Mouse (Mus musculus): ENCODE measurements around the gene Mroh9. TPM values are rescaled to one million over a fixed set of nuclear protein-coding genes. Genes with fewer than 3 reads are reported as not detected.

Mroh9 gene
- polyA plus RNA-seq, 1 experiment from 2014 or later: not detected

DNA sequence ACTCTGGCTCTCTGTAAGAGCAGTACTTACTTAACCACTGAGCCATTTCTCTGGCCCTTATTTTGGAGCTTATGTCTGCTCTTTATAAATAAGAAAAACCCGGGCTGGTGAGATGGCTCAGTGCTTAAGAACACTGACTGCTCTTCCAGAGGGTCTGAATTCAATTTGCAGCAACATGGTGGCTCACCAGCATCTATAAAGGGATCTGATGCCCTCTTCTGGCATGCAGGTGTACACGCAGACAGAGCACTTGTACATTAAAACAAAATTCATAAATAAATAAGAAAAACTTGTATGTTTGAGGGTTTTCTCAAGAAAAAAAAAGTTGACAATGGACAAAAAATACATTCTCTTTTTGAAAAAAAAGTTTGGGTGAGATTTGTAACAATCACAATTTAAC is 28.1 kb downstream of the Mroh9 start:
- H3K36me3 ChIP-seq: no peaks in the 10 kb centered on the region
- WGBS: 41% methylated on average over 2 of the region's 2 CpGs
- H3K4me2 ChIP-seq (replicated peaks): no peak overlapping the region
- no peak overlapping the region for H3K4me3 ChIP-seq (replicated peaks)
- ATAC-seq: no peak
- no peaks in the 10 kb centered on the region for H3K9me3 ChIP-seq
- H3K9ac ChIP-seq (replicated peaks): no peak overlapping the region
- H3K27me3 ChIP-seq: no peaks in the 10 kb centered on the region
- no peak overlapping the region for H3K27ac ChIP-seq
- H3K4me1 ChIP-seq (replicated peaks): no peaks in the 10 kb centered on the region

DNA sequence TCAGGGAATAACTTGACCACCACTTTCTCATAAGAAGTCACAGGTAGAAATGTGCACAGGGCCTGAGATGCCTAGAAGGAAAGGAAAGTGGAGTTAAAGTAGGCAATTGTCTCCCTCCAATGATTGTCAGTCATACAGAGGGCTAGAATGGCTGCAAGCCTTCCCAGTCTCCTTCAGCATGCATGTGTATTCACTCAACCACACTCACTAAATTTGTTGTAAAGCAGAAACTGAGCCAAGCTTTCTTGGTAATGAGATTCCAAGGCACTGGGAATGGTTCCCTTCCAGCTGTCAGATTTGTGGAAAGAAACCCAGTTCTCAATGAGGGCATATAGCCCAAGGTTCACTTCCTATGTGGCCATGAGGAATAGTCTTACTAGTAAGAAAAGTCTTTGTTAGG is 29.8 kb downstream of the Mroh9 start:
- no peaks in the 10 kb centered on the region for H3K4me1 ChIP-seq (replicated peaks)
- H3K9ac ChIP-seq (replicated peaks): no peak overlapping the region
- H3K36me3 ChIP-seq: no peaks in the 10 kb centered on the region
- no peak overlapping the region for H3K4me3 ChIP-seq (replicated peaks)
- no peak for ATAC-seq
- H3K27ac ChIP-seq: no peak overlapping the region
- no peaks in the 10 kb centered on the region for H3K9me3 ChIP-seq
- no peaks in the 10 kb centered on the region for H3K27me3 ChIP-seq
- H3K4me2 ChIP-seq (replicated peaks): no peak overlapping the region

DNA sequence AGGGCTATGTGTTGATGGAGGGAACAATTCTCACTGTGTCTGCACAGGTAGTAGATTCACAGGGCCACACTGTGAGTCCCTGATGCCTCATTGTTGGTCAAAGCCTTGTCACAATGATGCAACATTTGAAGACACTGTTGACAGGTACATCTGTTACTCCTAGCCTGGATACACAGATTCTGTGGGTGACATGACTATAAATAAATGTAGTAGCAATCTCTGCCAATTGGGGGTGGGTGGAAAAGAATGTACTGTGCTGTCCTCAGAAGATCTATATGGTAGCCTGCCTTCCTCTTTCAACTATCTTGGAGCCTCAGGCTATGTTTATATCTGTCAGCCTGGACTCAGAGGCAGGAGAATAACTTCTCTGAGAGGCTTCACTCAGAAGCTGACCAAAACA is 62.4 kb downstream of the Mroh9 start:
- H3K27ac ChIP-seq: no peak overlapping the region
- ATAC-seq: no peak
- H3K4me3 ChIP-seq (replicated peaks): no peak overlapping the region
- H3K27me3 ChIP-seq: no peaks in the 10 kb centered on the region
- no peaks in the 10 kb centered on the region for H3K4me1 ChIP-seq (replicated peaks)
- H3K9me3 ChIP-seq: no peaks in the 10 kb centered on the region
- no peak overlapping the region for H3K4me2 ChIP-seq (replicated peaks)
- no peaks in the 10 kb centered on the region for H3K36me3 ChIP-seq
- no peak overlapping the region for H3K9ac ChIP-seq (replicated peaks)

DNA sequence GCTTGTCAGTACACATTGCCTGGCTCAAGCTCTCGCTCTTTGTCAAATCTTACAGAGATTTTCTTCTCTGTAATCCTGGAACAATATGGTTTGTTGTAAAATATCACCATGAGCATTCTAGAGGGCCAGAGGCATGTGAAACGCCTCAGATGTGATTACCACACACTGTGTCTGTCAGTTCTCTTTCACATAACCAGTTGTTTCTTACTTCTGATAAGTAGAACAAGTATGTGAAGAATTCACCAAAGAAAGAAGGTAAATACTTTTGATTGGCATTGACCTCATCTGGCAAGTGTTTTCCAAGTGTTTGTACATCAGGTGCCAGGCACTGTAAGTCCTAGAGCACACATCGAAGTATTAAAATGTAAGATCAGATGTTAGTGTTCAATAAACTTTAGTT is 76.2 kb downstream of the Mroh9 start:
- no peaks in the 10 kb centered on the region for H3K36me3 ChIP-seq
- no peak for ATAC-seq
- H3K4me1 ChIP-seq (replicated peaks): no peaks in the 10 kb centered on the region
- H3K4me3 ChIP-seq (replicated peaks): no peak overlapping the region
- H3K27ac ChIP-seq: no peak overlapping the region
- 69% methylated on average over 3 of the region's 3 CpGs for WGBS
- H3K9me3 ChIP-seq: no peaks in the 10 kb centered on the region
- H3K27me3 ChIP-seq: no peaks in the 10 kb centered on the region
- no peak overlapping the region for H3K4me2 ChIP-seq (replicated peaks)
- H3K9ac ChIP-seq (replicated peaks): no peak overlapping the region

DNA sequence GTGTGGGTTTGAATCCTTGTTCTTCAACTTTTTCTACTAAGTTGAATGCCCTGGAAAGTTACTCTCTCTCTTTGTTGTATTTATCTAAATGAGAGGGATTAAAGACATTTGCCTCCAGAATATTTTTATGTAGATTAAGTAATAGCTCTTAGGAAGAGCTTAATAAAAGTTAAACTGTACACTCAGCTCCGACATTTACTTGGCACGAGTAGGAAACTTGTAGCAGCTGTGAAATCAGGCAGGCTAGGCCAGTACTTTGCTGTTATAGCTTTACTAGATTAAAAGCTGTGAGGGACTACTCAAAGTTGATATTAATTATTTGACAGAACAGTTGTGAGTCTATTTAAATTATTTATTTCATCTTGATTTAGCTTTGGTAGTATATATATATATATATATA is 82.0 kb downstream of the Mroh9 start:
- no peak overlapping the region for H3K4me2 ChIP-seq (replicated peaks)
- H3K9ac ChIP-seq (replicated peaks): no peak overlapping the region
- H3K27me3 ChIP-seq: no peaks in the 10 kb centered on the region
- H3K4me3 ChIP-seq (replicated peaks): no peak overlapping the region
- H3K36me3 ChIP-seq: no peaks in the 10 kb centered on the region
- 92% methylated on average over 2 of the region's 2 CpGs for WGBS
- no peaks in the 10 kb centered on the region for H3K4me1 ChIP-seq (replicated peaks)
- no peak overlapping the region for H3K27ac ChIP-seq
- no peaks in the 10 kb centered on the region for H3K9me3 ChIP-seq
- no peak for ATAC-seq

DNA sequence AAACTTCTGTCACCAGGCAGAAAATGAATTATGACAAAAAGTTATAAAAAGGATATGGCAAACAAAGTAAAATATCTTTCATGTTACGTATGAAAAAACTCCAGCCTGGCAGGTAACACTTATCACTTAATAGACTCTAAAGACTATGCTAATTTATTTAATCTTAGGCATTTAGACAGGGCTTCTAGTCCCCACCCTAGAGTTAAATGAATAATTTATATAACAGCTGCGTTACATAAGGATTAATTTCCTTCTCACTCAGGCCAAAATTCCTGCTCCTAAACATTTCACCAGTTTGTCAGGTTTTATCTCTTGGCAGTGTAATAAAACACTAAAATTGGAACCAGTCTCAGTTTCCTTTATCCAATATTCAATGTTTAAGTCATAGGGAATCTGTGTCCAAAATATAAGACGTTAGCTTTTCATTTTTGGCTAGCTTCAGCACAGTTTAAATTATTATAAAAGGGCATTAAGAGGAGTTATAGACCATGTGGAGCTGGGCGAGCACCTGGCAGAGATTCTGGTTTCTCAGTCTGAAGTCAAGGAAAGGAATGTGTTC is 84.1 kb downstream of the Mroh9 start:
- Histone ChIP-seq H3K27me3 (no peaks in the 10 kb centered on the region), H3K4me2 (replicated peaks) (no peak overlapping the region), H3K4me1 (replicated peaks) (no peaks in the 10 kb centered on the region), H3K4me3 (replicated peaks) (no peak overlapping the region), H3K27ac (no peak overlapping the region), H3K9me3 (no peaks in the 10 kb centered on the region), H3K36me3 (no peaks in the 10 kb centered on the region), H3K9ac (replicated peaks) (no peak overlapping the region)
- 80% methylated on average over 4 of the region's 4 CpGs for WGBS
- no peak for ATAC-seq

DNA sequence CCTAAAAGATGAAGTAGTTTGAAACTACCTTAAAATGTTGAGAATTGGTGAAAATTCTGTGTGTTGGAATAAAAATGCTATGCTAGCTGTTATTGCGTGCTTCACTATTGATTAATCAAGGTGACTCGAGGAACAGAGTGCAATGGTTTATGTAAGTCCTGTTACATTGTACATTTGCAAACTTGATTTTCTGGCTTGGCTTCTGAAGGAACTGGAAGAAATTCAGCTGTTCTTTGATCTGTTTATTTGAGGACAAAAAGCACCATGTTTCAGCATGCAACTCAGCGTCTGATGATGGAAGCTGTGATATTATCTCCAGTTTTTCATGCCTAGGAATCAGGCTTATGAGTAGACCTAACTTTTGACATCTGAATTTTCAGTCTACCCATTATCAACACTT is 97.9 kb downstream of the Mroh9 start:
- H3K4me2 ChIP-seq (replicated peaks): no peak overlapping the region
- WGBS: 91% methylated on average over 3 of the region's 3 CpGs

DNA sequence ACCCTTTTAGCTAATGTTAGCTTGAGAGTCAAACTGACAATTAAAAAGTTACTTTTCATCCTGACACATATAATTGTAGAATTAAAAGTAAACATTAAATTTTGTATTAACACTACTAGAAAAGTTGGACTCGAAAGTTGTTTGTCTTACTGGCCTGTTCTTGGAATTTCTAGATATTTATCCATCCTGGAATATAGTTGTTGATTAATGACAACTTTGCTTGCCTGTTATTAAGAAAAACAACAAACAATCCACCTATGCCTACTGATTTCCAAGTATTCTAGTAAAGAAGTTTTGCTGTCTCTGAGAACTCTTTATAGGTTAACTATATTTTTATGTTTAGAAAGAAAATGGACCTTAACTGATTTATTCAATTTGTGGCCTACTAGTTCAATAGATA is 98.7 kb downstream of the Mroh9 start:
- ATAC-seq: no peak
- Histone ChIP-seq H3K4me2 (replicated peaks) (no peak overlapping the region), H3K27ac (no peak overlapping the region), H3K4me1 (replicated peaks) (no peaks in the 10 kb centered on the region), H3K36me3 (no peaks in the 10 kb centered on the region), H3K27me3 (no peaks in the 10 kb centered on the region), H3K4me3 (replicated peaks) (no peak overlapping the region), H3K9me3 (no peaks in the 10 kb centered on the region), H3K9ac (replicated peaks) (no peak overlapping the region)
- WGBS: 94% methylated on average over 1 of the region's 1 CpGs

More for the DNA sequence above, 97.9 kb downstream of the Mroh9 start:
- no peaks in the 10 kb centered on the region for H3K4me1 ChIP-seq (replicated peaks)
- no peaks in the 10 kb centered on the region for H3K27me3 ChIP-seq
- no peaks in the 10 kb centered on the region for H3K9me3 ChIP-seq
- ATAC-seq: no peak
- no peak overlapping the region for H3K27ac ChIP-seq
- H3K36me3 ChIP-seq: no peaks in the 10 kb centered on the region
- H3K9ac ChIP-seq (replicated peaks): no peak overlapping the region
- H3K4me3 ChIP-seq (replicated peaks): no peak overlapping the region

DNA sequence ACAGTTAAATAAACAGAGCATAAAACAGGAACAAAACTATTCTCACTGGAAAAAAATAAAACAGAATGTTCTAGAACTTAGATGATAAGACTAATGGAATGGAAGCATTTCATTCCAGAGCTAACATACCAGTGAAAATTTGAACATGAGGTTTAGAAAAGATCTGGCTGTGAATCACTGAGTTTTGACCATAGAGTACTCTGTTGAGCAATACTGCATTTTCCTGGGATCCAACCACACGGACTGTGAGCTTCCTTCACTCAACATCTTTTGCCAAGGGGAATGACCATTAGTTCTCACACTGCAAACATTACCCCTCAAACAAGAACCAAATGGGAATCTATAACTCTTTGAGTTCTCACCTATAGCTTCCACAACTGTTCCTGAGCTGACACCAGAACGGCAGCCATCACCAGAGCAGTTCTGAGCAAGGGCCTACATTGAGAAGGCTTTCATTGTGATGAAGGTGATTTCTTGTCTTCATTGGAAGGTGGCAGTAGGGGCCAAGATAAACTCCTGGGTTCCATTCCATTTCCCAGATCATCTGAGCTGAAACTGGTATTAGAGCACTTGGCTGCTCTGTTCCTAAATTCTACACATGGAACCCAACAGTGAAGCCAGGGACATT is 99.2 kb downstream of the Mroh9 start:
- H3K9me3 ChIP-seq: no peaks in the 10 kb centered on the region
- H3K4me3 ChIP-seq (replicated peaks): no peak overlapping the region
- 90% methylated on average over 2 of the region's 2 CpGs for WGBS
- no peak overlapping the region for H3K4me2 ChIP-seq (replicated peaks)
- no peaks in the 10 kb centered on the region for H3K36me3 ChIP-seq
- H3K9ac ChIP-seq (replicated peaks): no peak overlapping the region
- no peak for ATAC-seq
- H3K27me3 ChIP-seq: no peaks in the 10 kb centered on the region
- no peaks in the 10 kb centered on the region for H3K4me1 ChIP-seq (replicated peaks)
- H3K27ac ChIP-seq: no peak overlapping the region

DNA sequence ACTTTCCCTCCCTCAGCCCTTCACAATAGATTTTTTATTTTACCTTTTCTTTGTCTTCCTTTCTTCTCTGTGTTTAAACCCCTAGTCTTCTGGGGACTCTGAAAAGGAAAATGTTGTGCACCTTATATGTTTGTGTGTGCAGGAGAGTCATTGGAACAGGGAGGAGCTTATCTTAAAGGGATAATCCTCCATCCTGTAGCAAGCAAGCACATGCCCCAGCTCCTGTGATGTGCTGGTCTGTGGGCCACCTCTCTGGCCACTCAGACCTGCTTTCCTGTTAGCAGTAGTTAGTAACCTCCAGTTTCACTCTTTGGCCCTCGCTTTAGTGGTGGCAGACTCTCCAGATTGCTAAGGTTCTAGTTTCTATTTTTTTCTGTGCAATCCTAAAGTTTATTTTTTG is 101.0 kb downstream of the Mroh9 start, which contains the start of gene Fmo3:
Fmo3 (minus strand) TSS at position 101 of the 400 bp plus-strand sequence.
- Histone ChIP-seq H3K27ac (no peak within 1 kb of the TSS), H3K4me2 (replicated peaks) (no peak within 1 kb of the TSS), H3K9me3 (no peaks in the 10 kb centered on the region), H3K4me1 (replicated peaks) (no peaks in the 10 kb centered on the region), H3K36me3 (no peaks in the 10 kb centered on the region), H3K4me3 (replicated peaks) (no peak within 1 kb of the TSS), H3K27me3 (no peaks in the 10 kb centered on the region), H3K9ac (replicated peaks) (no peak within 1 kb of the TSS)
- ATAC-seq: no peak
- 79% methylated on average over 1 of the region's 1 CpGs for WGBS

Other genes with a start within 250 kb of the Mroh9 start
- gene Fmo1, start 219.1 kb downstream of the Mroh9 start, polyA plus RNA-seq (2015; fragmentation: Nextera tagmentation; extraction: Ambion mirVana): 14.9 and 15.2 TPM in 2 replicates
- gene Fmo2, start 186.9 kb downstream of the Mroh9 start, polyA plus RNA-seq (2015; fragmentation: Nextera tagmentation; extraction: Ambion mirVana): 0.13 TPM in 1 of 2 replicates, not detected in the other
- not detected in 2 replicates for gene Fmo6, start 148.2 kb downstream of the Mroh9 start, polyA plus RNA-seq (2015; fragmentation: Nextera tagmentation; extraction: Ambion mirVana)
- not detected in 2 replicates for gene Fmo3, start 101.1 kb downstream of the Mroh9 start, polyA plus RNA-seq (2015; fragmentation: Nextera tagmentation; extraction: Ambion mirVana)
- 3.6 and 3.7 TPM in 2 replicates for gene Prrx1, start 228.0 kb upstream of the Mroh9 start, polyA plus RNA-seq (2015; fragmentation: Nextera tagmentation; extraction: Ambion mirVana)